Mouse (Mus musculus): ENCODE measurements around the gene Mrps18b.

Gene Mrps18b

GRCm38 (mm10) chr17:35866911-35867890, 49.0 kb downstream of the Mrps18b start:
- Histone ChIP-seq H3K9me3 (ENCODE audit: low read length) (no peaks in the 10 kb centered on the region), H3K27me3 (ENCODE audit: insufficient read depth, low read length) (peaks cover 11% of the 10 kb centered on the region), H3K36me3 (ENCODE audit: insufficient read depth, low read length) (peaks cover 39% of the 10 kb centered on the region), H3K4me1 (replicated peaks; ENCODE audit: low read depth, low read length) (peaks cover 86% of the 10 kb centered on the region), H3K4me3 (replicated peaks; ENCODE audit: low read length) (peak overlapping the region; percentile 88)
- TF ChIP-seq POU5F1 (IDR thresholded peaks at IDR 0.05; ENCODE audit: borderline replicate concordance, low read length): no peak
- no peak for TF ChIP-seq NANOG (IDR thresholded peaks at IDR 0.05; ENCODE audit: borderline replicate concordance, low read length)
- TF ChIP-seq CTCF (conservative IDR thresholded peaks at IDR 0.05; ENCODE audit: low read length): 0 out of 2 replicates have a peak, but pooled peaks have one; percentile 4

GRCm38 (mm10) chr17:35866281-35866831, 49.8 kb downstream of the Mrps18b start:
- Histone ChIP-seq H3K4me1 (replicated peaks; ENCODE audit: low read depth, low read length) (peaks cover 86% of the 10 kb centered on the region), H3K27me3 (ENCODE audit: insufficient read depth, low read length) (peaks cover 11% of the 10 kb centered on the region), H3K36me3 (ENCODE audit: insufficient read depth, low read length) (peaks cover 33% of the 10 kb centered on the region), H3K4me3 (replicated peaks; ENCODE audit: low read length) (peak overlapping the region; percentile 88), H3K9me3 (ENCODE audit: low read length) (no peaks in the 10 kb centered on the region)
- TF ChIP-seq CTCF (conservative IDR thresholded peaks at IDR 0.05; ENCODE audit: low read length) (no peak), NANOG (IDR thresholded peaks at IDR 0.05; ENCODE audit: borderline replicate concordance, low read length) (no peak), POU5F1 (IDR thresholded peaks at IDR 0.05; ENCODE audit: borderline replicate concordance, low read length) (no peak)

DNA sequence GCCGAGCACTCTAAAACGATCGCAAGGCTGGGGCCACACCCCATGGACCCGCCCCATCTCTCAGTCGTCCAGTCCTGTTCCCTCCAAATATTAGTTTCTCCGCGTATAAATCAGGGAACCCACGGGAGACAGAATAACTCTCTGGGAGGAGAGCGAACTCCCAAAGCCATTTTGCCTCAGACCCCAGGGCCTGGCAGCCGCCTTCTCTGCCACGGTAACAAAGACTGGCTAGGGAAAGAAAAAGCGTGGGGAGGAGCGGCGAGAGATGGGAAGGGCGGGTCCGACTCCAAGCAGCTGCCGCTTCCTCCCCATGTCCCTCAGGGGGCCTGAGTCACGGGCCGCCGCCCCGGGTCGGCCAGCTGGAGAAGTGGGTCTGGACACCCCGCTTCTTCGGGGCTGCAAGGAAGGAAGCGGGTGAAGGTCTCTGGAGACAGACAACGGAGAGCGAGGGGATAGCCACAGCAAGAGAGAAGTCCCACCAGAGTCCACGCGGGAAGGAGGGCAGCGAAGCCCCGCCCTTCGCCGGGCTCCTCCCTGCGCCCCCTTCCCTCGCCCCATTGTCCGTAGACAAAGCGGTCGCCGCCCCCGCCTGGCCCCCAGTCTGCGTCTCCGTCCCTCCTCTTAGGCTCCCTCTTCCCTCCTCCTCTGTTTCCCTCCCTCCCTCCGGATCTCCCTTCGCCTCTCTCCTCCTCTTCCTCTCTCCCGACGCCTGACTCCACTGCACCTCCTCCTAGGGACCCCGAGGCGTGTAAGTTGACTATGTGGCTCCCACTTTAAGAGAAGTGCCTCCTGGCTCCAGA, 50.5 kb downstream of the Mrps18b start, which contains the start of gene Ppp1r18:
Gene Ppp1r18 (plus strand): TSS at position 113 of the 800 bp plus-strand sequence.
- Histone ChIP-seq H3K4me1 (replicated peaks; ENCODE audit: low read depth, low read length) (peaks cover 80% of the 10 kb centered on the region), H3K4me3 (replicated peaks; ENCODE audit: low read length) (peak within 1 kb of the TSS; percentile 88), H3K27me3 (ENCODE audit: insufficient read depth, low read length) (peaks cover 11% of the 10 kb centered on the region), H3K9me3 (ENCODE audit: low read length) (no peaks in the 10 kb centered on the region), H3K36me3 (ENCODE audit: insufficient read depth, low read length) (peaks cover 29% of the 10 kb centered on the region)
- no peak for TF ChIP-seq CTCF (conservative IDR thresholded peaks at IDR 0.05; ENCODE audit: low read length)
- TF ChIP-seq NANOG (IDR thresholded peaks at IDR 0.05; ENCODE audit: borderline replicate concordance, low read length): no peak
- TF ChIP-seq POU5F1 (IDR thresholded peaks at IDR 0.05; ENCODE audit: borderline replicate concordance, low read length): no peak

DNA sequence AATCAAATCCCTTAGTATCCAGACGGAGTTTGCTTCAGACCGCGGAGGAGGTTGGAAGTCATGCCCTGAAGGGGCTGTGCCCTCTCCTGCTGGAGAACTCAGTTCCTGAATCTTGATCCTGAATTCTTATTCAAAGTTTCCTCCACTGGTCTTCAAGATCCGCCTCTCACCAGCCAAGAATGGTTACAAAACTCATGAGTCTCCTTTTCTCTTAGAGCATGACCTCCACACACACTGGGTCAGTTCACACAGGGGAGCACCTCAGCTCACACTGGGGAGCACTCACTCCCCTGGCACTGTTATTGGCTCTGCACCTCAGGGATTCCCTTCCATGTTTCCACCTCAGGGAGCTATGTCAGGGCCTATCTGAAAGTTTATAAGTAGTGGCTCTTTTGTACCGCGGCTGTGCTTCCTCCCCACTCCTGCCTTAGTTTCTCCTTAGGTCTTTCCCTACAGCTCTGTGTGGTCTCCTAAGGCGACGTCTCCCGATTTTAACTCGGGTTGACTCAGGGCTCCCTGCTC, 51.3 kb downstream of the Mrps18b start:
- H3K4me3 ChIP-seq (replicated peaks; ENCODE audit: low read length): peak overlapping the region; percentile 88
- peaks cover 31% of the 10 kb centered on the region for H3K36me3 ChIP-seq (ENCODE audit: insufficient read depth, low read length)
- H3K27me3 ChIP-seq (ENCODE audit: insufficient read depth, low read length): peaks cover 11% of the 10 kb centered on the region
- no peaks in the 10 kb centered on the region for H3K9me3 ChIP-seq (ENCODE audit: low read length)
- TF ChIP-seq NANOG (IDR thresholded peaks at IDR 0.05; ENCODE audit: borderline replicate concordance, low read length) (no peak), CTCF (conservative IDR thresholded peaks at IDR 0.05; ENCODE audit: low read length) (no peak), POU5F1 (IDR thresholded peaks at IDR 0.05; ENCODE audit: borderline replicate concordance, low read length) (no peak)
- H3K4me1 ChIP-seq (replicated peaks; ENCODE audit: low read depth, low read length): peaks cover 80% of the 10 kb centered on the region

GRCm38 (mm10) chr17:35861198-35861857, 54.9 kb downstream of the Mrps18b start, which contains the start of gene Nrm:
Gene Nrm (plus strand): TSS chr17:35861318.
- H3K4me3 ChIP-seq (replicated peaks; ENCODE audit: low read length): peak within 1 kb of the TSS; percentile 94
- no peaks in the 10 kb centered on the region for H3K27me3 ChIP-seq (ENCODE audit: insufficient read depth, low read length)
- H3K36me3 ChIP-seq (ENCODE audit: insufficient read depth, low read length): peaks cover 52% of the 10 kb centered on the region
- H3K4me1 ChIP-seq (replicated peaks; ENCODE audit: low read depth, low read length): peaks cover 80% of the 10 kb centered on the region
- TF ChIP-seq CTCF (conservative IDR thresholded peaks at IDR 0.05; ENCODE audit: low read length): no peak
- H3K9me3 ChIP-seq (ENCODE audit: low read length): no peaks in the 10 kb centered on the region

GRCm38 (mm10) chr17:35860831-35861197, 55.4 kb downstream of the Mrps18b start:
- H3K36me3 ChIP-seq (ENCODE audit: insufficient read depth, low read length): peaks cover 57% of the 10 kb centered on the region
- H3K9me3 ChIP-seq (ENCODE audit: low read length): no peaks in the 10 kb centered on the region
- TF ChIP-seq POU5F1 (IDR thresholded peaks at IDR 0.05; ENCODE audit: borderline replicate concordance, low read length) (no peak), CTCF (conservative IDR thresholded peaks at IDR 0.05; ENCODE audit: low read length) (no peak), NANOG (IDR thresholded peaks at IDR 0.05; ENCODE audit: borderline replicate concordance, low read length) (no peak)
- peak overlapping the region; percentile 94 for H3K4me3 ChIP-seq (replicated peaks; ENCODE audit: low read length)
- peaks cover 84% of the 10 kb centered on the region for H3K4me1 ChIP-seq (replicated peaks; ENCODE audit: low read depth, low read length)
- no peaks in the 10 kb centered on the region for H3K27me3 ChIP-seq (ENCODE audit: insufficient read depth, low read length)
